Mouse (Mus musculus) layer of hippocampus, adult 8-10 months (tissue): ENCODE results near the gene 1190002N15Rik. TPM values are rescaled to one million over a fixed set of nuclear protein-coding genes. Genes with fewer than 3 reads are reported as not detected.
A peak's percentile ranks its signal among the peaks of the same experiment; 100 is the strongest.

Experiments used
- DNase-seq, 2 experiments: peaks; one replicate each; pipeline ENCODE4 v3.0.0; 2022; ENCODE audit warnings: low spot score in 2 of 2
- total RNA-seq, 4 experiments: library from RNA; stranded (reverse); gene quantifications; 2 replicates each; pipeline ENCODE4 v1.2.4; 2022

1190002N15Rik gene
- total RNA-seq, 4 experiments from 2014 or later: 18.1 to 19.6 (median 18.9) TPM

DNA sequence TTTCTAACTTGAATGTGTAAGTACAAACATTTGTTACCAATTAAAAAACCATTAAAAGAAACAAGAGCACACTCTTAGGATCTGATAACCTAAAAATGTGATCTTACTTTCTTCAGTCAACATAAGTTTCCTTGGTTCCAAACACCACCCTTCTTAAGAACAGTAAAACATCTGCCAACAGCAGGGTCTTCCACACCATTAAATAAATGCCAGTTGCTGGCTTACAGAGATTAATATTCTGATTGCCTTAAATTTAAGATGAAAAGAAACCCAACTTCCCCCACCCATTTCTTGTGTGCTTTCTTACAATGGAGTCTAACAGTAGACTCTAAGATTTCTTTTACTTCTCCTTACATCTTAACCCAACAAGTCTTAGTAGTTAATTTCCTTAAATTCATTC is 7.9 kb downstream of the 1190002N15Rik start:
- no peak for DNase-seq

DNA sequence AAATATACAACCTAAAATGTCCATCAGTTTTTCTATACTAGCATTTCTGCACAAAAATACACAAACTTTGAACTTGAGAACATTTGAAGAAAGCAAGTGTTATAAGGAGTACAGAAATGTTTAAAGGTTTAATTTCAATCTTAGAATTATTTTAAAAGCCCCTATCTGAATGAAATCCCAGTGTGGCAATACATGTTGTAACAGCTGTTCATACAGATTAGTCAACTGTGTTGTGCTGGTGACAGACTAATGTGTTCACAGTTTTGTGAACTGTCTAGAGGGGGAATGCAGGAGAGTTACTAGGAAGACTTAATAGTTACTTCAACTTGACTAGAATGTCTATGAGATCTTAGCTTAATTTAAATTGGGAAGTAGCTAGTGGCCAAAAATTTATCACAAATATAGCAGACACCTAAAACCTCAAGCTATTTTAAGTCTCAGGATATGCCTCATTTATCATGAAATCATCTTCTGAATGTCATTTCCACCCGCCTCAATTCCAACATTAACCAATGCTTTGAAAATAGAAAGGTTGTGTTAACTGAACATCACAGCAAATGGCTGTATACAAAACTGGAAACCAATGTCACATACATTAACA is 8.6 kb downstream of the 1190002N15Rik start:
- no peak for DNase-seq

DNA sequence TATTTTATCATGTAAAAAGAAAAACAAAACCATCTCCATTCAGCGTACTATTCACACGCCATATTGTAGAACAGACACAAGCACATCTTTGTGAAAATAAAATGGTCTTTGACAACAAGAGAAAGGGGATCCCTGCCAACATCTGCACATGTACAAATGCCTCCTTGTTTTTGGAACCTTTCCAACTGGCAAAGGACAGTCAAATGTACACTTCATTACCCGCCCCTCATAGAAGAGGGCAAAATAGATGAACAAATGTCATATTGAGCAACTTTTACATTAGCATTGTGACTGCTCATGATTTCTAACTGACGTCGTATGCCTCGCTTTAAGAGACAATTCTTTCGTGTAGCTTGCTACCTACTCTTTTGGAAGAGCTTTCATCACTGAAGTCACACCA is 11.4 kb downstream of the 1190002N15Rik start:
- no peak for DNase-seq

DNA sequence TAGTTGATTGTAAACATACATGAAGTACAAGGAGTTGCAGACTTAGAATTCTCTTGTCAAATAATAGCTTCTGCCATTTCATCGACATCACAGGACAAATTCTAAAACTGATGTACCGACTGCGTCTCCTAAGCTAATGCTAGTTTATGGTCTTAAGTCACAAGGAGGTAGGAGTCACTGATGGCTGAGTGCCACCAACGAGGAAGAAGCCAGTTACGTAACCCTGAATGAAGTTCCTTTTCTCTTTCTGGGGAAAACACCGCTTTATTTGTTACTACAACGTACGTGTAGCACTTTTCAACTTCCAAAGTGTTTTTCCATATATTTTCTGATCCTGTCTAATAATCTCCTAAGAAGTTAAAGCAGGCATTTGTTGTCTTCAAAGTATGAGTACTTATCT is 25.6 kb downstream of the 1190002N15Rik start:
- no peak for DNase-seq

DNA sequence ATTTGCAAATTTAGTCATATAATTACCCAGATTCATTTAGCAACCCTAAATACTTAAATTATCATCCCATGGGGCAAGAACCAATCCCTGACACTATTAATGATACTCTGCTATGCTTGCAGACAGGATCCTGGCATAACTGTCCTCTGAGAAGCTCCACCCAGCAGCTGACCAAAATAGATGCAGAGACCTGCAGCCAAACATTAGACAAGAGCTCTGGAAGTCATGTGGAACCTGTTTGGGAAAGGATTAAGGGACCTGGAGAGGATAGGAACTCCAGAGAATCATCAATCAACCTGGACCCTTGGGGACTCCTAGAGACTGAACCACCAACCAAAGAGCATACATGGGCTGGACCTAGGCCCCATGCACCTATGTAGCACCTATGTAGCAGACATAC is 26.7 kb downstream of the 1190002N15Rik start:
- no peak for DNase-seq

DNA sequence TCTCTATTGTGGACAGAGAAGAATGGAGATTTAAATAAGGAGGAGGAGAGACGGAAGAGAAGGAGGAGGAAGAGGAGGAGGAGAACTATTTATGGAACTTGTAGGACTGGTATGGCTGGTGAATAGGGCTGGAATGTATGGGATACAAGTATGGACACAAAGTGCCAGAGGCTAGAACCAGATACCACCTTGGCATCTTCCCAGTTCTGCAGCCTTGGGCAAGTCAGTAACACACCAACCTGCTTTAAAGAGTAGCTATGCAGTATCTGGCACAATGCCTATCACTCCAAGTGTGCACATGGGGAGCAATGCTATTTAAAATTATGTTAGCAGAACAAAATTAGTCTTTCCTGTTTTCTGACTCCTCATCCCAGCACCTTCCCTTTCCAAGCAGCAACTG is 30.9 kb downstream of the 1190002N15Rik start:
- no peak for DNase-seq

DNA sequence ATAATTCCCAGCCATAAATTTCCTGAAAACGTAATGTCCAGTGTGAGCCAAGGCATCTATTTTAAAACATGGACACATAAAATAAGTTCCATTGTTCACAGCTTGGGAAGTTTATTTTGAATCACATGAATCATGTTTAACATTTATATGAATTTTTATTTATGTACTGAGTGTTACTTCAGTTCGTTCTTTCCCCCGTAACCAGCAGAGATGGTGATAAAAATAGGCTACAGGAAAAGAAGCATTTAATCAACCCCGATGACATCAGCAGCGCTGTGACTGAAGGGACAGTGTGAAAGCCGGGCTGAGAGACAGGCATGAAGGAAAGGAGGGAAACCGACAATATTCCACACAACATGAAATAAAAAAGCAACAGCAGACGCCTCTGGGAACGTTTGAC is 46.4 kb downstream of the 1190002N15Rik start:
- DNase-seq: no peak

DNA sequence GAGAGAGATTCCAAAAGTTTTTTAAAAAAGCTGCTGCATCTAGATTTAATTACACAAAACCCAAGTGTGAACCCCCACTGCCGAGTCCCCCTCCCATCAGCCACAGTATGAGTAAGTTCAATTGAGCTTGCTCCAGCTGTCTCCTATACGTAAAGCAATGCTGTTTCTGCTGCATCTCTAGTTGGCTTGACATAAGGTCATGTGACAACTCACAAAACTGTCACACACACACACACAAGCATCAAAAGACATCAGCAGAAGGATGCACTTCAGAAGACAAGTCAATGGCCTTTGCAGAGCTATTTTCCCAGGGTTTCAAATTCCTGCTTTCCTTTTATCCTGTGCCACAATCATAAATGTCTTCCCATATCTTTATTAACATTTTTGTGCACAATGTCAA is 49.9 kb downstream of the 1190002N15Rik start:
- no peak for DNase-seq

DNA sequence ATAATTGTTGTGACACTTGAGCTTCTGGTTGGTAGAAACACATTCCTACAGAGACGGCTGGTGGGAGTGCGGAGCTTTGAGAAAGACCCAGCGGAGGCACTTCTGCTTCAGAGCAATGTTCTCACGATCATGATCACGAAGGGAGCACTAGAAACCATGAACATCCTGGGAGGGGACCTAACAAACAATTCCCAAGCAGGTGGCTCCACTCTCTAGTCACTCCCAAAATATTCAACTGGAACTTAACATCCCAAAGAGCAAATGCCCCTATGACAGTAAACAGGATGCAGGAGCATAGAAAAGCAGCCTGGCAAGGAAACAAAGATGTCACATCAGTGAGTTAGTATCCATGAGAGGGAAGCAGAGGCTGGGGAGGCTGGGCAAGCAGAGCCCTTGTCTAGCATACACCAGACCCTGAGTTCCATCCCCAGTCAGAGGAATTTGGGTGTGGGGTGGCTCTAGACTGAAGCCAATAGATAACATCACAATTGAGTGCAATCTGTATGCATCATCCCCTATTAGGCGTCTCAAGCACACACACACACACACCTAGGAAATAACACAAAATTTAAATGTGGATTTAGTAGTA is 54.5 kb downstream of the 1190002N15Rik start:
- no peak for DNase-seq

DNA sequence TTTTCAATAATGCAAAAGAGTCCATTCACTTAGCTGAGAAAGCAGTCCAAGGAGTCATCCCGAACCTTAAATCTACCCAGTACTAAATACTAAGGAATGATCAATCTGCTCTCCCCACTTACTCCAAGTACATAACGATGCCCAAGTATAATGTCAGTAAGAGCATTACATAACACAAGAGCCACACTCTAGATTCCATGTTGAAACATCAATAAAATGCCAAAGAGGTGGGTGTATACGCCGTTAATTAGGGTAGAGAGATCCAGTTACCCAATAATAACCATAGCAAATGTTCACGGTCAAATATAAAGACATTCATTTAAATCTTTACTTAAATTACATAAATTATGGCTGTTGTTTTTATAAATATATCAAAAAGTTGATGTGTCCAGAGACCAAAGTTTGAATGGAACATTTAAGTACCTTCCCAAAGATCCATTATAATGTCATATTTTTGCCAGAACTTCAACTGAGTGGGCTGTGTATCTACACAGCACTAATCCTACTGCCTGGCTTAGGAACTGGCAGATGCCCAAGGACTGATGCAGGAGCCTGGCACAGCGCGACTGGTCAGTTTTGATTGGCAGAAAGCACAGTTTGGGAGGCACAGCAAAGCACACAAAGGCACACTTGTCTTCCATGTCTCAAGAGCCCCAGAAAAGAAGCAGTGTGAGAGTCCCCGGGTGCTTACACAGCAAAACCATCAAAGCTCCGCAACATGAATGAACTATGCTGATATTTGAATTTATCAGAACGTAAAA is 55.5 kb downstream of the 1190002N15Rik start:
- DNase-seq: peak; percentile 76 to 78

DNA sequence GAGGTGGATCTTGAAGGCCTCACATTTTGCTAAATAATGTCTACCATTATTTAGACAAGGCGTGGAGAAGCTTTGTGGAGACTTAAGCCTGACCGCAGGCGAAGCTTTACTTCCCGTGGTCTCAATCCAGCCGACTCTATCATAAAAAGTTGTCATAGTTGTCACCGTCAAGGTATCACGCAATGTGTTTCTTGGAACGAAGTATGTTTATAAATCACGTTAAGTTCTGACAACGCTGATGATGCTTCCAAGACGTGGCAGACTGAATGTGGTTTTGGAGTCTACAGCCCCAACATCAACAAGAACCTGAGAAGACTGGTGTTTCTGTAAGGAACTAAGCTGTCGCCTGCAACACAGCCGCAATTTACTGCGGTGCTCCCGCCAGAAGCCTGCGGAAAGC is 56.8 kb downstream of the 1190002N15Rik start:
- DNase-seq: no peak

DNA sequence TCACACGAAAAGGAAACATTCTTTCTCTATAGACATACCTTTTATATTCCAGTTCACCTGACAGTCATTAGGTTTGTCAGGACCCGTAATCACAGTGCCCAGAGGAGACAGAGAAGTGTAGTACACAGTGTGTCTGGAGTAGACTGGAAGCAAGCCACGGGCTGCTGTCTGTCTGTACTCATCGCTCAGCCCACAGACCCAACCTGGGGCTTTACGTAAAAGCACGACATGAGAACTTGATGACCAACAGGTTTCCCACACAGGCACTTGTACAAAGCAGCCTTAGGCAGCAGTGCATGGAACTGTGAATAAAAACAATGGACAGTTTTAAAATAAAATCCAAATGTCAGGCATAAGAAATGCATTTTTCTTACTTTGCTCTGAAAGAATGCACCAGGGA is 58.5 kb downstream of the 1190002N15Rik start:
- DNase-seq: no peak

DNA sequence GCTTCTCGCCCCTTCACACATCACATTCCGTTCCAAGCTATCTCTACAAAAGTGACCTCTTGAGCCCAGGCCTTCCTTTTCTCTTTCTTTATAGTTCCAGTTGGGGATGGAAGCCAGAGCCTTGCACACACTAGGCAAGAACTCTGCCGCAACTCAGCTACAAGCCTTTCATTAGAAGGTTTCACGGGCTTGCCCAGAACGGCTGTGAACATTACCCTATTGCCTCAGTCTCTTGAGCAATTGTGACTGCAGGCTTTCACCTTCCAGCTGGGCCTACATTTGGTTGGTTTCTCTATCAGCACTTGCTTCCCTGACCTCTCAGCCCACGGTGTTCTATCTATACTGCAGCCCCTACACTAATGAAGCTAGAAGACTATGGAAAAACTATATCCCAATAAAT is 58.9 kb downstream of the 1190002N15Rik start:
- no peak for DNase-seq

DNA sequence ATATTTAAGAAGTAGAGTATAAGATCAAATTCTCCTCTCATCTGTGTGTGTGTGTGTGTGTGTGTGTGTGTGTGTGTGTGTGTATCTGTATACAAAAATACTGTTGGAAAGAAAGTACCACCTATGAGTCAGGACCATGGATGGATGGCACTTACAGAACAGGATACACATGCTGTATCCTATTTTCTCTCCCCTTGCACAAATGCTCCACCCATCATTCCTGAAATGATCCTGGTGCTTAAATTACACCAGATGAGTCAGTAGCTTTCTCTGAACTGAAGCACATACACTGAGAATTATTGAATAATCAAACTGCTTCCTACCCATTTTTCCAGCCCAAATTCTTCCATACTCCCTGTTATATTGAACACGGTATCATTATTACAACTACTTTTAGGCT is 61.9 kb downstream of the 1190002N15Rik start:
- DNase-seq: no peak

DNA sequence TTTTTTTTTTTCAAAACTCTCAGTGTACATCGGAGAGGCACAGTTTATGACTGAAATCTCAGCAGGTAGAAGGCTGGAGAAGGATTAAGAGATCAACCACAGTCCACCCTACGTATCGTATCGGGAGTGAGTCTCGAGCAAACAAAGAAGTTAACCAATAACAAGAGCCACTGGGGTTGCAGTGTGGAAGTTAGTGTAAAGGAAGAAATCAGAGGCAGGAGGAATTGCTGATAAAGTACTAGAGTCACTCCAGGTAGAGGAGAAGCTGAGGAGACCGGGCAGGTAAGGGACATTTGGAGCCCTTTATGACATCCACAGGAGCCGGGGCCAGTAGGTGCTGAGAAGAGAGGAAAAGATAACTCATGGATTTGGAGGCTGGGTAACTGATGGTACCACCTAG is 64.0 kb downstream of the 1190002N15Rik start:
- DNase-seq: no peak

DNA sequence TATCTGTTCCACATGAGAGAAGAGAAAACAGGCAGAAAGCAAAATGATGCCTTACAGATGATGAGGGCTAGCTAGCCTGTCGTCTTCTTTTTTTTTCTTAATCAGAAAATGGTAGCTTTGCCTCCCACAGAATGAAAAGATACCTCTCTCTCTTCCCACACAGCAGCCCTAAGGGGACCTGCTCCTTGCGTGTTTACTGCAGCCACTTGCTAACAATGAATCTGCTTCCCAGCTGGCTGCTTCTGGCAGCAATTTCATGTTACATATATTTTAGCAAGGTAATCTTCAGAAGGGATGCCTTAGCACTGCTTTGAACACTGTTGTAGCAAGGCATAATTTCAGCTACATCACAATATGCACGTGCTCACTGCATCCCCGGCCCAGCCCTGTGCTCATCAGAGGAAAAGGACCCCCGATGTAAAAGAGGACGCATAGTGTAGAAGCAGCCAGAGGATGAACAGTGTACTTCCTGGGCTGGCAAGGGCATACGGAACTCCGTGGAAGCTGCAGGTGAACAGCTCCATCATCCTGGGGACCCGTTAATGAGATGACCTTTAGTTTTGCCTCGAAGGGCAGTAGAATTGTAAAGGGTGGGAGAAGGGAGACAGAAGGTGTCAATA is 64.8 kb downstream of the 1190002N15Rik start:
- DNase-seq: no peak

DNA sequence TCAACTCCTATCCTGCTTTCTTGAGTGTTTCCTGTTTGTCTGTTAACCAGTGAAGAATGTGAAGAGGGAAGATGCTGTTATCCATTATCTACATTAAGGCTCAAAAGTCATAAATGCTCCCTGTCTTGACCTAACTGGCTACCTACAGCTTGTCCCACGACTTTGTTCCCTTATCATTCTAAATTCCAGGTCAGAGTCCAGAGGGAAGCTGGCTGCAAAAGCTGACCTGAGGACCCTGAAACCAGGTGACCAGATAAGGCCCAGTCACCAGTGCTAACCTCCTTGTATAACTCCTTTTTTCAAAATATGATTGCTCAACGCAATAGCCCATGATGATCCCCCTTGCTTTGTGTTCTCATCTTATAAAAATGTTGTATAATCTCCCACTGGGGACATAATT is 66.4 kb downstream of the 1190002N15Rik start:
- no peak for DNase-seq

Other genes with a start within 250 kb of the 1190002N15Rik start
- 10 to 100 TPM; 15.3 to 22.8 (median 19.3) TPM for gene Slc9a9, start 131.8 kb upstream of the 1190002N15Rik start, total RNA-seq